Mouse (Mus musculus): Measurements from ENCODE around the gene Rffl. TPM values are rescaled to one million over a fixed set of nuclear protein-coding genes. Genes with fewer than 3 reads are reported as not detected.
A peak's percentile ranks its signal among the peaks of the same experiment; 100 is the strongest.

The Rffl gene
- total RNA-seq (2014; rRNA removed) = 4.3 and 6.0 TPM in 2 replicates
- 2.3 and 2.8 TPM in 2 replicates for polyA plus RNA-seq (2015; fragmentation: Nextera tagmentation; extraction: Ambion mirVana)

- Histone ChIP-seq H3K4me1 (ENCODE audit: insufficient read depth) (0 out of 2 replicates have a peak, but pooled peaks cover 4% of the 10 kb centered on the region), H3K27me3 (ENCODE audit: insufficient read depth, low read length) (no peaks in the 10 kb centered on the region), H3K27ac (ENCODE audit: low read depth, low read length) (peak within 1 kb of the TSS; percentile 54; the same call in 1 of the 2 replicates), H3K9ac (peak within 1 kb of the TSS; percentile 70), H3K4me3 (ENCODE audit: low read depth, low read length) (peak within 1 kb of the TSS; percentile 72), H3K4me2 (ENCODE audit: low read depth) (peak within 1 kb of the TSS; percentile 79), H3K36me3 (ENCODE audit: insufficient read depth) (no peaks in the 10 kb centered on the region), H3K9me3 (ENCODE audit: low read length) (no peaks in the 10 kb centered on the region)
- peak; percentile 82 for TF ChIP-seq CTCF (IDR thresholded peaks at IDR 0.05; ENCODE audit: low read depth)
- ATAC-seq = peak; percentile 98
- WGBS = under 1% methylated on average over 35 of the region's 43 CpGs
- DNase-seq = peak; percentile 96
These were observed at the start of gene Rffl for GRCm38 (mm10) chr11:82871031-82871446. TSS of gene Rffl (minus strand) at chr11:82871210.

DNA sequence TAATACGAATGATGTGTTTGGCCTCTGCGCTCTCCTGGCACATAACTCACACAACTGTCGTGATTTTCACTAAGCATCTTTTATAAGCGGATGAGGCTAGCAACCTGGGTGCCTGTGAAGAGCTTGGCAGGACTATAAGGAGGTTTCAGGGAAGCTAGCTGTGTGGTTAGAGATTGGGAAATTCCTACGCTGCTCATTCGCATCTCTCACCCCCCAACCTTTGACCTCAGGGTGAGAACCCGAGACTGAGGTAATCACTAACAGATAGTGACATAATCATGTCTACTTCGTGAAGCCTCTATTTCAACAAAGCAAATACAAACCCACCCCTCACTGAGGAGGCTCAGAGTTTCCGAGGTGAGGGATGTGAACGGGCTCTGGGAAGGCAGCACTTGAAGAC is 49.8 kb upstream of the Rffl start:
- WGBS = 76% methylated on average over 10 of the region's 10 CpGs
- 0 out of 2 replicates have a peak, but pooled peaks cover 3% of the 10 kb centered on the region for H3K27me3 ChIP-seq (ENCODE audit: insufficient read depth, low read length)

DNA sequence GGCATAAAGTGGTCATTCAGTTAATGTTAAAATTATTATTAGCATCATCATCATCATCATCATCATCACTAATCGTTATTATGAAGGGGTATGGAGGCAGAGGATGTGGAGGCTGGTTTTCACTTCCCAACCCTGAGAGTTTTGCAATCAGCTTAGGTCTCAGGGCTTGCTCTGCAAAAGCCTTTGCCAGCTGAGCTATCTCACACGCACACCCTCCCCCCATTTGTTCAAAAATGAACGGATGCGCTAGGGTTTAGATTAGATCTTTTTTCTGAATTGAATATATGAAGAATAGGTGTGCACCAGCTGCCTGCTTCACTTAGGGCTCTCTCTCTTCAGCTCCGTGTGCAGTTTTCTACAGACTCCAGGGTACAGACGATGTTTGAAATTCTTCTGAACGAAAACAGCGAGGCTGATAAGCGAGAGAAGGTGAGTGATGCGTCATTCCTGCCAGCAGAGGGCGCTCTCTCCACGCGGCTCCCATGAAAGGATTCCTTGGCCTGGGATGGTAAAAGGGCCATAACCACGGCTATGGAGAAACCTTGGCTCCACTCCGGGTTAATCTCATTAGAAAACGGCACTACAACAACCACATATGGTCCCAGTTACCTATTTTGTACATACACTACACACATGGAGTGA is 43.8 kb upstream of the Rffl start:
- peak; percentile 99 for TF ChIP-seq CTCF (IDR thresholded peaks at IDR 0.05; ENCODE audit: low read depth)

More for the DNA sequence above, 49.8 kb upstream of the Rffl start:
- DNase-seq = no peak
- Histone ChIP-seq H3K9me3 (ENCODE audit: low read length) (no peaks in the 10 kb centered on the region), H3K36me3 (ENCODE audit: insufficient read depth) (no peaks in the 10 kb centered on the region), H3K4me3 (ENCODE audit: low read depth, low read length) (no peak overlapping the region), H3K4me1 (ENCODE audit: insufficient read depth) (no peaks in the 10 kb centered on the region), H3K4me2 (ENCODE audit: low read depth) (no peak overlapping the region), H3K27ac (ENCODE audit: low read depth, low read length) (no peak overlapping the region), H3K9ac (no peak overlapping the region)
- no peak for ATAC-seq
- TF ChIP-seq CTCF (IDR thresholded peaks at IDR 0.05; ENCODE audit: low read depth) = no peak

GRCm38 (mm10) chr11:82910679-82911389 is 39.8 kb upstream of the Rffl start:
- WGBS = 83% methylated on average over 11 of the region's 11 CpGs
- TF ChIP-seq CTCF (IDR thresholded peaks at IDR 0.05; ENCODE audit: low read depth) = no peak
- H3K36me3 ChIP-seq (ENCODE audit: insufficient read depth) = 0 out of 2 replicates have a peak, but pooled peaks cover 2% of the 10 kb centered on the region
- no peaks in the 10 kb centered on the region for H3K27me3 ChIP-seq (ENCODE audit: insufficient read depth, low read length)
- ATAC-seq = no peak
- H3K4me3 ChIP-seq (ENCODE audit: low read depth, low read length) = no peak overlapping the region
- DNase-seq = no peak
- H3K4me1 ChIP-seq (ENCODE audit: insufficient read depth) = no peaks in the 10 kb centered on the region
- no peak overlapping the region for H3K4me2 ChIP-seq (ENCODE audit: low read depth)
- H3K9ac ChIP-seq = no peak overlapping the region
- H3K27ac ChIP-seq (ENCODE audit: low read depth, low read length) = no peak overlapping the region
- H3K9me3 ChIP-seq (ENCODE audit: low read length) = no peaks in the 10 kb centered on the region

More for the DNA sequence above, 43.8 kb upstream of the Rffl start:
- Histone ChIP-seq H3K4me1 (ENCODE audit: insufficient read depth) (no peaks in the 10 kb centered on the region), H3K9me3 (ENCODE audit: low read length) (no peaks in the 10 kb centered on the region), H3K27me3 (ENCODE audit: insufficient read depth, low read length) (0 out of 2 replicates have a peak, but pooled peaks cover under 1% of the 10 kb centered on the region), H3K9ac (no peak overlapping the region), H3K4me3 (ENCODE audit: low read depth, low read length) (no peak overlapping the region), H3K27ac (ENCODE audit: low read depth, low read length) (no peak overlapping the region), H3K36me3 (ENCODE audit: insufficient read depth) (no peaks in the 10 kb centered on the region), H3K4me2 (ENCODE audit: low read depth) (peak overlapping the region; percentile 37)
- ATAC-seq (peak; percentile 84), DNase-seq (peak; percentile 89)
- WGBS = 8% methylated on average over 16 of the region's 16 CpGs

GRCm38 (mm10) chr11:82910250-82910649 is 39.2 kb upstream of the Rffl start, which contains the start of gene Unc45b:
TSS of gene Unc45b (plus strand) at chr11:82910550.
- DNase-seq = no peak
- 89% methylated on average over 4 of the region's 4 CpGs for WGBS
- no peak for TF ChIP-seq CTCF (IDR thresholded peaks at IDR 0.05; ENCODE audit: low read depth)
- H3K36me3 ChIP-seq (ENCODE audit: insufficient read depth) = peaks cover 8% of the 10 kb centered on the region; the same call in 1 of the 2 replicates
- no peaks in the 10 kb centered on the region for H3K27me3 ChIP-seq (ENCODE audit: insufficient read depth, low read length)
- H3K9ac ChIP-seq = no peak within 1 kb of the TSS
- H3K9me3 ChIP-seq (ENCODE audit: low read length) = no peaks in the 10 kb centered on the region
- H3K27ac ChIP-seq (ENCODE audit: low read depth, low read length) = no peak within 1 kb of the TSS
- no peak within 1 kb of the TSS for H3K4me3 ChIP-seq (ENCODE audit: low read depth, low read length)
- no peak for ATAC-seq
- no peaks in the 10 kb centered on the region for H3K4me1 ChIP-seq (ENCODE audit: insufficient read depth)
- H3K4me2 ChIP-seq (ENCODE audit: low read depth) = no peak within 1 kb of the TSS

DNA sequence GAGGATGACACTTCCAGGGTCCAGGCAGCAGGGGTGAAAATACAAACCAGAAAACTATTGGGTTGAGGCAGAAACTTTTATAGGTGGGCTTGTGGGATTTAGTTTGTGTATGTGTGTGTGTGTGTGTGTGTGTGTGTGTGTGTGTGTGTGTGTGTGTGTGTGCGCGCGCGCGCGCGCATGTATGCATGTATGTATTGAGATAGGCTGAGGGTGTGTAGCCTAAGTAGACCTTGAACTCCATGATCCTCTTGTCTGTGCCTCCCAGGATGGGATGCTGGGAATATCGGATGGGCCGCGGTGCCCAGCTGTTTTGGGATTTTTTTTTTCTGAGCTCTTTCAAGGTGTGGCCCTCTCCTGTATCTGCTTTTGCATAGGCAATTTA is 37.6 kb upstream of the Rffl start:
- TF ChIP-seq CTCF (IDR thresholded peaks at IDR 0.05; ENCODE audit: low read depth) = no peak
- ATAC-seq (no peak), DNase-seq (no peak)
- no peak overlapping the region for H3K27ac ChIP-seq (ENCODE audit: low read depth, low read length)
- no peaks in the 10 kb centered on the region for H3K4me1 ChIP-seq (ENCODE audit: insufficient read depth)
- peaks cover 24% of the 10 kb centered on the region for H3K36me3 ChIP-seq (ENCODE audit: insufficient read depth)
- 64% methylated on average over 10 of the region's 10 CpGs for WGBS
- H3K9ac ChIP-seq = 0 out of 2 replicates have a peak overlapping the region, but pooled peaks have one; percentile 77
- H3K9me3 ChIP-seq (ENCODE audit: low read length) = no peaks in the 10 kb centered on the region
- H3K27me3 ChIP-seq (ENCODE audit: insufficient read depth, low read length) = no peaks in the 10 kb centered on the region
- H3K4me2 ChIP-seq (ENCODE audit: low read depth) = peak overlapping the region; percentile 72
- peak overlapping the region; percentile 73; the same call in 1 of the 2 replicates for H3K4me3 ChIP-seq (ENCODE audit: low read depth, low read length)

Measured in forebrain, postnatal 0 days (tissue).